Mouse (Mus musculus) G1E (cell line): Measurements from ENCODE around the gene Sema4a.

Source experiments
- CTCF ChIP-seq: IDR thresholded peaks from 2 replicates; pipeline ENCODE4 v1.5.1; 2012; ENCODE audit warnings: low read depth, low read length, inconsistent platforms, mixed read lengths
- GATA1 ChIP-seq: IDR thresholded peaks from 2 replicates; pipeline ENCODE4 v1.6.1; 2012; ENCODE audit warnings: borderline replicate concordance, low read length, inconsistent platforms, mixed read lengths
- POLR2AphosphoS5 ChIP-seq: IDR thresholded peaks from 2 replicates; pipeline ENCODE4 v1.6.1; 2012; ENCODE audit warnings: low read depth, low read length, inconsistent platforms; ENCODE audit not compliant: insufficient replicate concordance
- TAL1 ChIP-seq: conservative IDR thresholded peaks from 2 replicates; pipeline ENCODE4 v1.6.1; 2012; ENCODE audit warnings: low read depth, low read length, inconsistent platforms, mixed read lengths

DNA sequence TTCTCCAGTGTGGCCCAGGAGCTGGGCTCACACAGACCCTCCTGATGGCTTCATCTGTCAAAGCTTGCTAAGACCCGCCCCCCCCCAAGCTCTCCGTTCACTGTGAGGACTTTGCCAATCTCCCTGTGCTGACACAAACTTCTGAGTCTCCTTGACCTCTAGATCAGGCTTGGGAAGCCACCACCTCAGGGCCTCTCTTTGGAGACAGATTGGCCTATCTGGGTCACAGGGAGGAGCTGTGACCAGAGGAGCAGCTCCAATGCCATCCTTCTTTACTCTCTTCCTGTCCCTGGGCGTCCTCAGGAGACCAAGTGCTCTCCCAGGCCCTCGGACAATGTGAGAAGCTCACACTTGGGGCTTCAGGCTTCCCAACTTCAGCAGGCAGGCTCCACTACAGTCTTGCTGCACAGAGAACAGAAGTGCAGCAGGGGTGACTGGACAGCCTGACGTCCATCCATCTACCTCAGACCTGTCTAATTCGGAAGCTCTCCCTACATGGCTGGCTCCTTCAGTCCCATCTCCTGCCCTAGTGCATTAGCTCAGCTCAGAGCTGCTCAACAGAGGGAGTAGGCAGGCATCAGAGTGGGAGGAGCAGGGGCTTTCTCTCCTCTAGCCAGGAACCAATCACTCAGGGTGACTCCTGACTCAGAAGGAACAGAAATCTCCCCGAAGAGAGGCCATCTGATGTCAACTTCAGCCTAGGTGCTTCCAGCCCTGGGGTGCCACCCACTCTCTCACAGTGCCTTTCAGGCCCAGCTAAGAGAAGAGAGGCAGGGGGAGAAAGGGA is 4.0 kb downstream of the Sema4a start:
- TF ChIP-seq CTCF (no peak), TAL1 (no peak), GATA1 (no peak), POLR2AphosphoS5 (no peak)
